Mouse (Mus musculus) lung, embryonic 16.5 days (tissue): ENCODE measurements around the gene Gm21969. TPM values are rescaled to one million over a fixed set of nuclear protein-coding genes. Genes with fewer than 3 reads are reported as not detected.
A peak's percentile ranks its signal among the peaks of the same experiment; 100 is the strongest.

Experiments
- ATAC-seq: fragments of 200-750 bp; cut with Nextera tagmentation; 2 replicates; pipeline ENCODE4 v1.8.0; 2017; ENCODE audit warnings: low read depth, mild to moderate bottlenecking, moderate library complexity
- H3K27ac ChIP-seq: fragments of 300-500 bp; sonication (generic); 2 replicates; pipeline ENCODE4 v1.5.1; 2014; ENCODE audit warnings: mild to moderate bottlenecking, control low read depth, low read length
- H3K27me3 ChIP-seq: fragments of 300-500 bp; sonication (generic); 2 replicates; pipeline ENCODE4 v1.6.1; 2014; ENCODE audit warnings: low read depth, low read length, mixed read lengths; ENCODE audit not compliant: control insufficient read depth, insufficient read depth
- H3K36me3 ChIP-seq: fragments of 300-500 bp; sonication (generic); 2 replicates; pipeline ENCODE4 v1.6.1; 2014; ENCODE audit warnings: low read length; ENCODE audit not compliant: control insufficient read depth, insufficient read depth
- H3K4me1 ChIP-seq: fragments of 300-500 bp; sonication (generic); replicated peaks from 2 replicates; pipeline ENCODE4 v1.6.1; 2014; ENCODE audit warnings: low read length, mixed read lengths; ENCODE audit not compliant: control insufficient read depth, insufficient read depth
- H3K4me2 ChIP-seq: fragments of 300-500 bp; sonication (generic); 2 replicates; pipeline ENCODE4 v1.6.1; 2014; ENCODE audit warnings: low read depth, low read length, control low read depth
- H3K4me3 ChIP-seq: fragments of 300-500 bp; sonication (generic); 2 replicates; pipeline ENCODE4 v1.5.1; 2014; ENCODE audit warnings: mild to moderate bottlenecking, low read length, control low read depth
- H3K9ac ChIP-seq: fragments of 300-500 bp; sonication (generic); 2 replicates; pipeline ENCODE4 v1.6.1; 2014; ENCODE audit warnings: low read length, control low read depth
- H3K9me3 ChIP-seq: fragments of 300-500 bp; sonication (generic); 2 replicates; pipeline ENCODE4 v1.6.1; 2016; ENCODE audit warnings: low read length; ENCODE audit not compliant: control insufficient read depth
- WGBS: fragments of 180-500 bp; shearing (Covaris S2); extraction: QIAGEN DNeasy Blood & Tissue Kit; methylation state at CpG from one replicate; pipeline ENCODE4 v1.1.7; 2014; 5-methylcytosine and 5-hydroxymethylcytosine counted together
- polyA plus RNA-seq: library from polyadenylated mRNA; unstranded; fragments of >200 nt; fragmentation: Nextera tagmentation; extraction: Ambion mirVana; gene quantifications from 2 replicates; pipeline ENCODE4 v1.2.1, GENCODE M21; 2015

Gm21969 gene
- polyA plus RNA-seq, 1 experiment from 2014 or later = 0.05 TPM

- WGBS = 95% methylated on average over 5 of the region's 5 CpGs
- no peak overlapping the region for H3K9ac ChIP-seq
- H3K9me3 ChIP-seq = no peaks in the 10 kb centered on the region
- H3K4me2 ChIP-seq = no peak overlapping the region
- peaks cover 2% of the 10 kb centered on the region; the same call in 1 of the 2 replicates for H3K36me3 ChIP-seq
- peaks cover 18% of the 10 kb centered on the region for H3K4me1 ChIP-seq
- no peaks in the 10 kb centered on the region for H3K27me3 ChIP-seq
- ATAC-seq = no peak
- no peak overlapping the region for H3K4me3 ChIP-seq
- H3K27ac ChIP-seq = no peak overlapping the region
These were observed 3.7 kb downstream of the Gm21969 start for GRCm38 (mm10) chr4:139606732-139607131.

- no peaks in the 10 kb centered on the region for H3K27me3 ChIP-seq
- H3K27ac ChIP-seq = no peak overlapping the region
- H3K4me3 ChIP-seq = no peak overlapping the region
- peaks cover 14% of the 10 kb centered on the region for H3K36me3 ChIP-seq
- no peak for ATAC-seq
- peaks cover 5% of the 10 kb centered on the region; the same call in 1 of the 2 replicates for H3K9me3 ChIP-seq
- no peak overlapping the region for H3K4me2 ChIP-seq
- WGBS = 63% methylated on average over 4 of the region's 4 CpGs
- peaks cover 3% of the 10 kb centered on the region; the same call in 1 of the 2 replicates for H3K4me1 ChIP-seq
- H3K9ac ChIP-seq = no peak overlapping the region
These were observed 6.0 kb downstream of the Gm21969 start for GRCm38 (mm10) chr4:139608975-139609374.

GRCm38 (mm10) chr4:139610954-139611353, 8.0 kb downstream of the Gm21969 start:
- Histone ChIP-seq H3K27ac (peak overlapping the region; percentile 86), H3K9me3 (peaks cover 5% of the 10 kb centered on the region; the same call in 1 of the 2 replicates), H3K27me3 (no peaks in the 10 kb centered on the region), H3K4me2 (no peak overlapping the region), H3K4me1 (peaks cover 9% of the 10 kb centered on the region; the same call in 1 of the 2 replicates), H3K9ac (peak overlapping the region; percentile 25), H3K4me3 (no peak overlapping the region), H3K36me3 (peaks cover 28% of the 10 kb centered on the region)
- 71% methylated on average over 6 of the region's 6 CpGs for WGBS
- ATAC-seq = peak; percentile 18; the same call in 1 of the 2 replicates

DNA sequence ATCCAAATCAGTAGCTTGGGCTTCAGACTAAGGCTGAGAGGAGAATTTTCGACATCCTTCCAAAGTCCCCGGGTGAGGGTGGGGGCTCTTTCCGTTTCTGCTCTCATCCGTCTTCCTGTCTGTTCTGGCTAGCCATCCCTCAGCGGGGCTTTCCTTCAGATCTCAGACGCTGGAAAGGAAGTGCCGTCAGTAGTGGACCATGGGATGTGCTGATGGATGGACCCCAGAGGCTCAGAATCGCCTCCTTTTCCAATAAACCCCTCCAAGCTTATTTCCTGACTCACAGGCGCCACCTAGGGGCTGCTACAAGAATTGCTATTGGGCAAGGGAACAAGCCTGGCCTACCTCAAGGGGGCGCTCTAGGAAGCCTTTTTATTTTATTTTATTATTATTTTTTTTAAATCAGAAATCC, 8.6 kb downstream of the Gm21969 start:
- Histone ChIP-seq H3K4me2 (peak overlapping the region; percentile 43; the same call in 1 of the 2 replicates), H3K9me3 (peaks cover 5% of the 10 kb centered on the region; the same call in 1 of the 2 replicates), H3K36me3 (peaks cover 27% of the 10 kb centered on the region), H3K27me3 (no peaks in the 10 kb centered on the region), H3K27ac (peak overlapping the region; percentile 86), H3K9ac (no peak overlapping the region), H3K4me3 (no peak overlapping the region), H3K4me1 (peaks cover 15% of the 10 kb centered on the region)
- WGBS = 6% methylated on average over 10 of the region's 10 CpGs
- ATAC-seq = peak; percentile 91

DNA sequence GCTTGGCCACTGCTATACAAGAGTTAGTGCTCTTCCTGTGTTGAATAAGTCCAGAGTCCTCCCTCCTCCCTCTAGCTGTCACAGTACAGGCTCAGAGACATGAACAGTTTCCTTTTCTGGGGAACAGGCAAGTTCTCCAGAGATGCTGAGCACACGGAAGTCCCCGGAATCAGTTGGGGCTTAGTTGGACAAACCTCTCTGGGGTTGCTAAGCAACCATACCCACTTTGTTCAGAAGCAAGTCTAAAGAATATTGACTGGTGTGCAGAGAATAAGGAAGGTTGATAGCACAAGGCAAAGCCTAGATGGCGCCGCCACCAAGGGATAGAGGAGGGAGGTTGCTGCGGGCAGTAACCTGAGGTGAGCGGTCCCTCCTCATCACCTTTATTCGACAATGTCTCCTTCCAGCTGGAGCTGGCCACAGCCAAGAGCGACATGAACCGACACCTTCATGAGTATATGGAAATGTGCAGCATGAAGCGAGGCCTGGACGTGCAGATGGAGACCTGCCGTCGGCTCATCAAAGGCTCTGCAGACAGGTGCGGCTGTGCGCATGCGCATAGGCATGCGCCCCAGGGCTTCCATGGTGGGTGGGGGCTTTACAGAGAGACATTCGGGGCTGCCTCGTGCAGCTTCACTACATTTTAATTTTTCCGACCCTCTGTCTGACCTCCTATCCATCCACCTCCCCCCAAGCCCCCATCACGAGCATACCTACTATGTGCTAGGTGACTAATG, 11.7 kb downstream of the Gm21969 start:
- H3K9me3 ChIP-seq = peaks cover 5% of the 10 kb centered on the region; the same call in 1 of the 2 replicates
- no peak overlapping the region for H3K4me2 ChIP-seq
- H3K36me3 ChIP-seq = peaks cover 25% of the 10 kb centered on the region
- no peak overlapping the region for H3K9ac ChIP-seq
- no peak for ATAC-seq
- H3K27ac ChIP-seq = no peak overlapping the region
- WGBS = 86% methylated on average over 21 of the region's 21 CpGs
- no peaks in the 10 kb centered on the region for H3K27me3 ChIP-seq
- peaks cover 22% of the 10 kb centered on the region for H3K4me1 ChIP-seq
- no peak overlapping the region for H3K4me3 ChIP-seq

- Histone ChIP-seq H3K36me3 (peaks cover 25% of the 10 kb centered on the region), H3K9ac (peak overlapping the region; percentile 69), H3K27ac (peak overlapping the region; percentile 82), H3K9me3 (peaks cover 5% of the 10 kb centered on the region; the same call in 1 of the 2 replicates), H3K4me2 (peak overlapping the region; percentile 68), H3K27me3 (no peaks in the 10 kb centered on the region), H3K4me3 (peak overlapping the region; percentile 55), H3K4me1 (peaks cover 19% of the 10 kb centered on the region)
- ATAC-seq = peak; percentile 87
- 15% methylated on average over 24 of the region's 24 CpGs for WGBS
These were observed 13.5 kb downstream of the Gm21969 start for GRCm38 (mm10) chr4:139616276-139617000.

- Histone ChIP-seq H3K27me3 (no peaks in the 10 kb centered on the region), H3K4me3 (peak overlapping the region; percentile 55; the same call in 1 of the 2 replicates), H3K9me3 (peaks cover 5% of the 10 kb centered on the region; the same call in 1 of the 2 replicates), H3K9ac (peak overlapping the region; percentile 56), H3K36me3 (peaks cover 25% of the 10 kb centered on the region), H3K27ac (peak overlapping the region; percentile 82), H3K4me1 (peaks cover 21% of the 10 kb centered on the region), H3K4me2 (peak overlapping the region; percentile 68)
- ATAC-seq = no peak
- 23% methylated on average over 3 of the region's 3 CpGs for WGBS
These were observed 14.0 kb downstream of the Gm21969 start for GRCm38 (mm10) chr4:139617001-139617364.

- Histone ChIP-seq H3K4me3 (no peak overlapping the region), H3K4me1 (peaks cover 34% of the 10 kb centered on the region), H3K9me3 (no peaks in the 10 kb centered on the region), H3K4me2 (no peak overlapping the region), H3K27me3 (no peaks in the 10 kb centered on the region), H3K9ac (no peak overlapping the region), H3K27ac (no peak overlapping the region), H3K36me3 (0 out of 2 replicates have a peak, but pooled peaks cover 6% of the 10 kb centered on the region)
- ATAC-seq = no peak
- 74% methylated on average over 6 of the region's 6 CpGs for WGBS
These were observed 16.8 kb downstream of the Gm21969 start for GRCm38 (mm10) chr4:139619765-139620164.
